Mouse (Mus musculus): ENCODE results near the gene Astn2.

GRCm38 (mm10) chr4:65674267-65674978, 730.0 kb downstream of the Astn2 start:
- no peak for TF ChIP-seq CTCF (IDR thresholded peaks at IDR 0.05)
- no peak for TF ChIP-seq POLR2A (IDR thresholded peaks at IDR 0.05; ENCODE audit: insufficient read depth, low read depth, low read length)

Data from heart, adult 2 months (tissue).